Mouse (Mus musculus): ENCODE measurements around the gene Cfl1.

- no peak for TF ChIP-seq CTCF (IDR thresholded peaks at IDR 0.05; ENCODE audit: control insufficient read depth, insufficient read depth, low read length)
- no peak for TF ChIP-seq POLR2A (IDR thresholded peaks at IDR 0.05; ENCODE audit: borderline replicate concordance, control insufficient read depth, low read depth, low read length)
These were observed 20.9 kb downstream of the Cfl1 start for GRCm38 (mm10) chr19:5511074-5511632.

All from bone marrow, adult 2 months (tissue).